Mouse (Mus musculus): Measurements from ENCODE around the gene Fbxo9. TPM values are rescaled to one million over a fixed set of nuclear protein-coding genes. Genes with fewer than 3 reads are reported as not detected.
A peak's percentile ranks its signal among the peaks of the same experiment; 100 is the strongest.
"Not testable (repeated sequence)": the region's sequence is repeated elsewhere in the genome, so short reads cannot be mapped to it uniquely, and the experiment has no call there.

The Fbxo9 gene
- total RNA-seq, 2 experiments from 2014 or later, result 60.8 to 68.0 TPM

DNA sequence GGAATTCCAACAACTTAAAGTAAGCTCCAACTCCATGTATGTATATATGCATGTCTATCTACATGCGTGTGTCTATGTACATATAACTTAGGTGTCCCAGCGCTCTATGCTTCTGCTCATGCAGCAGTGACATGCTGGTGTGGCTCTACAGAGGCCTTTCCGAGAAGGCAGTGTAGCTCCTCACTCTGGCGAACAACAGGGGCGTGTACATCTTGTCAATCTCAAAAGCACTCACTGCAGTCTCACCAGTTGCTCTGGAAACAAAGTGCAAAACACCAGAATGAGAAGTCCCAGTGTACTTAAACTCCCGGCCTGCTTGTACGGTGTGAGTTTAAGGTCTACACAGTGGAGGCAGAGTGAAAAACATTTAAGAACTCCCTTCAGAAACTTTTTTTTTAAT is 27.0 kb downstream of the Fbxo9 start:
- intact Hi-C loops (cut with DNase I; ENCODE audit: low total_unique reads), result no loop called here
- no peak for DNase-seq

DNA sequence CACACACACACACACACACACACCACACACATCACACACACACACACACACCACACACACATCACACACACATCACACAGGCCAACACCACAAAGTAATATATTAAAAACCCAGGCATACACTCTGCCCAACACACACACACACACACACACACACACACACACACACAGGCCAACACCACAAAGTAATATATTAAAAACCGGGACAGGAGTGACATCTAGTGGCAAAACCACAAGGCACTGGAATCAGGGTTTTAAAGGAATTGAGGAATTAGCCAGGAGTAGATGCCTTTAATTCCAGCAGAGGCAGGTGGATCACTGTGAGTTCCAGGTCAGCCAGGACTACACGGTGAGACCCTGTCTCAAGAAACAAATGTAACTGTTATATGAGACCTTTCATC is 30.6 kb downstream of the Fbxo9 start:
- DNase-seq, result no peak
- intact Hi-C loops (cut with DNase I; ENCODE audit: low total_unique reads), result no loop called here

DNA sequence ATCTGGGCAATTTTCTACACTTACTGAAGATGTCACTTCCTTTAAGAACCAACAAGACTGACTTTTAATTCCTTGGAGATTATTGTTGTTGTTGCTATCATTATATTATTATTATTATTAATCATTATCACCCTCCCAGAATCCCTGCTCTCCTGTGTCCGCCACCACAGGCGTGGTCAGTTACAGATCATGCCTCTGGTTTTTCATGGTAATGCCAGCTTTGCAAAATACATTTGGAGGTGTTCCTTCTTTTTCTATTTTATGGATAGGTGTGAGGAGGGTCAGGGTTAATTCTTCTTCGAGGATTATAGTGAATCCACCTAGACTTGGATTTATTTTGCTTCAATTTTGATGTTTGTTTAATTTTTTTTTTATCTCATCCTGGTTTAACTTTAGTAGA is 33.6 kb downstream of the Fbxo9 start:
- intact Hi-C loops (cut with DNase I; ENCODE audit: low total_unique reads), result no loop called here
- no peak for DNase-seq

DNA sequence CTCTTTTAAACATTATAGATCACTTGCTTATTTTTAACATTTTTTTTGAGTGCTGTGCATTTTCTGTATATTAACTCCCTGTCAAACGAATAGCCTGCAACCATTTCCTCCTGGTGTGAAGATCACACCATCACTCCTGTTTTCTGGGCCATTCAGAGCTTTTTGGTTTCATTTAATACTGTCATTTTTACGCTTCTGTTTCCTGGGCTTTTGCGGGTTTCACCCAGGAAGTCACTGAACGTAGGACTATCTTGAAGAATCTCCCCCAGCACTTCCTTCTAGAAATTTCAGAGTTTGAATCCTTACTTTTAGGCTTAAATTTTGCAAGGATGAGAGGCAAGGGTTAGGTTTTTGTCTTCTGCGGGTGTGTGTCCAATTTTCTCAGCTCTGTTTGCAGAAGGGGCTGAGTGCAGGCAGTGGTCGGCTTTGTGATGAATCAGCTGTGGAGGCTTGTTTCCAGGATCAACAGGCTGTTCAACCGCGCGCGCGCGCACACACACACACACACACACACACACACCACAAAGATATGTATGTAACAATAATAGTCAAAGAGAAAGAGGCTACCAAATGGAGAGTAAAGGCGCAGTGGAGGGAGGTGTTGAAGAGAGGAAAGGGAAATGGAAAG is 35.0 kb downstream of the Fbxo9 start:
- intact Hi-C loops (cut with DNase I; ENCODE audit: low total_unique reads), result no loop called here
- DNase-seq, result no peak

DNA sequence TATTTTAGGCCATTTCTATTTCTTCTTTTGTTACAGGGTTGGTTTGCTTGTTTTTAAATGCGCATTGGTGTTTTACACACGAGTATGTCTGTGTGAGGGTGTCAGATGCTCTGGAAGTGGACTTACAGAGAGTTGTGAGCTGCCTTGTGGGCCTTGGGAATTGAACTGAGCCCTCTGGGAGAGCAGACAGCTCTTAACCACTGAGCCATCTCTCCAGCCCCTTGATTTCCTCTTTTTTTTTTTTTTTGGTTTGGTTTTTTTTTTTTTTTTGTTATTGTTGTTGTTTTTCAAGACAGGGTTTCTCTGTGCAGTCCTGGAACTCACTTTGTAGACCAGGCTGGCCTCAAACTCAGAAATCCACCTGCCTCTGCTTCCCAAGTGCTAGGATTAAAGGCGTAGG is 35.6 kb downstream of the Fbxo9 start:
- intact Hi-C loops (cut with DNase I; ENCODE audit: low total_unique reads); DNase-seq: not testable (repeated sequence)

DNA sequence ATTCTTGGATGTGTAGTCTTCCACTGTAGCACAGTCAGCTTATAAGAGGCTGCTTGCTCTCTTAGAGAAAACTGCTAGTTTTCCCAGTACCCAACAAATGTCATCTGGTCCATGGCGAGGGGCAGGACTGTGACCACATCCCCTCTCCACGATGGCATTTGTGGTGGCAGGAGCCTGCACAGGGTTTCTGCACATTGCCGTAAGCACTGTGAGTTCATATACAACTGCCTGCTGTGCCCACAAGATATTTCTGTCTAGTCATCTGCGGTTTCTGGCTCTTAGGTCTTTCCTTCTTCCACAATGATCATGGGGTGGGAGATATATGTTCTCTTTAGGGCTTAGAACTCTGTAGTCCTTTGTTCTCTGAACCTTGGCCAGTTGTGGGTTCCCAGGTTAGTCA is 37.2 kb downstream of the Fbxo9 start:
- no peak for DNase-seq
- intact Hi-C loops (cut with DNase I; ENCODE audit: low total_unique reads), result no loop called here

DNA sequence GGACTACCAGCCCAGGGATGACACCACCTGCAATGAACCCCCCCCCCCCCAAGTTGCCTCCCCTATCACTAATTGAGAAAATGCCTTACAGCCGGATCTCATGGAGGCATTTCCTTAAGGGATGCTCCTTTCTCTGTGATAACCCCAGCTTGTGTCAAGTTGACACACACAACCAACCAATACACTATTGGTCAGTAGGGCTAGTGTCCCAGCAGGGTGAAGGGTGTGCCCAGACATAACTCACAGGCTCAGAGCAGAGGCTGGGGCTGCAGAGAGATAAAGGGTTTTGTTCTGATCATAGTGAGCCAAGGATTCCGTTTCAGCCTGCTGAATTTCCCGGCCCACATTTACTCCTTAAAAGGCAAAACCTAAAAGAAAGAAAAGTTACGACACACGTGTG is 38.4 kb downstream of the Fbxo9 start:
- intact Hi-C loops (cut with DNase I; ENCODE audit: low total_unique reads), result no loop called here
- no peak for DNase-seq

DNA sequence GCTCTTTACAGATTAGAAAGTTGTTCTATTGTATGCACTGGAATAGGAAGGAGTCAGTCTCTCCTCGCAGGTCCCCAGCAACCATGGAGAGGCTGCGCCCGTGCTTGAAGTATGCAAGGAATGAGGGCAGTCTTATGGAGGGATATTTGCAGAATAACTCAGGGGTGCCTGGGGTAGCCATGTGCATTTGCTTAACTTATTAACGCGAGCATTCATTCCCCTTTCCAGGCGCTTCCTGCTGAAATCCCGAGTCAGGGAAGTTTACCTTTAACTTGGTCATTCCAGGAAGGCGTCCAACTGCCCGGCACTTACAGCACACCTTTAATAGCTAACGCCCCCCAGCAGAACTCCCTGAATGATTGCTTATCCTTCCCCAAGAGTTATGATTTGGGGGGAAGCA is 44.7 kb downstream of the Fbxo9 start:
- intact Hi-C loops (cut with DNase I; ENCODE audit: low total_unique reads), result no loop called here
- DNase-seq, result no peak

DNA sequence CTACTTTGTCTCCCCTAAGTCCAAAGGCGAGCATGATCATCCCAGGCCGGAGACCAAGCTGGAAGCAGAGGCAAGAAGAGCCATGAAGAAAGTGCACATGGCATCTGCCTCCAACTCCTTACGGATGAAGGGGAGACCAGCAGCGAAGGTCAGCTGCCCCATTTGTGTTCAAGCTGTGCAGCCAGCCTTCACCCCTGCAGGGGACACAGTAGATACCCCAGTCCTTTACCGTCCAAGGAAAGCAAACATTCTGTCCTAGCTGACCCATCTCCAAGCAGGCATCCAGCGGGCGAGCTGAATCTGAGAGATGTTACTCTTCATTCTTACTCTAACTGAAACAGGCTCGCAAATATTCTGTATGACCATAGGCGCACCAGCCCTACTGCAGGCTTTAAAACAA is 46.5 kb downstream of the Fbxo9 start:
- DNase-seq, result no peak
- intact Hi-C loops (cut with DNase I; ENCODE audit: low total_unique reads), result no loop called here

DNA sequence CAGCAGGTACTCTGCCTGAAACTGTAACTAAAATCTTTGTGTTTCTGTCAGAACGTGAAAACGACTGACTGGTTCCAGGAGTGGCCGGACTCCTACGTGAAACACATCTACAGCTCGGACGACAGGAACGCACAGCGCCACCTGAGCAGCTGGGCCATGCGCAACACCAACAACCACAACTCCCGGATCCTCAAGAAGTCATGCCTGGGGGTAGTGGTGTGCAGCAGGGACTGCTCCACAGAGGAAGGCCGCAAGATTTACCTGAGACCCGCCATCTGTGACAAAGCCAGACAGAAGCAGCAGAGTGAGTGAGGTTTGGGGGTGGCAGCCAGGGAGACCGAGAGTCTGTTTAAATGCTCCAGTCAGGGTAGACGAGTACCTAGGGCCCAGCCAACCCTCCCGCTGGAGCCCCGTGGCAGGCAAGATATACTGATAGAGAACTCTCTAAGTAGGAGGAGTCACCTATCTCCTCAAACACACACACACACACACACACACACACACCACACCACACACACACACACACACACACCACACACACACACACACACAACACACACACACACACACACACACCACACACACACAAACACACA is 49.2 kb downstream of the Fbxo9 start:
- DNase-seq, result no peak
- intact Hi-C loops (cut with DNase I; ENCODE audit: low total_unique reads), result no loop called here

DNA sequence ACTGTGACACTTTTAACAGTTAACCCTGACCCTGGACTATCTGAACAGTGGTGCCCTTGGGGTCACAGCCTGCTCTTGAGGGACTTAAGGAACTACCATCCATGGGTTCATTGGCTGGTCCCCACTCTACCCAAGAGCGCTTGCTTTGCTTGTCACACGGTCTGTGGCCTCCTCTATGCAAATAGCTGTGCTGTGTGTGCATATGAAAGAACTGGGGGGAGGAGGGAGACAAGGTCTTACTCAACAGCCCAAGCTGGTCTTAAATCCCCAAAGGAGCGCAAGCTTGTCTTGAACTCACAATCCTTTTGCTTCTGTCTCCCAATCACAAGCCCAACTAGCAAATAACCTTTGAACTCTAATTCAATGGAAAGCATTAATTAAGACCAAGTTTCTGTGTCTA is 54.6 kb downstream of the Fbxo9 start:
- DNase-seq, result no peak
- intact Hi-C loops (cut with DNase I; ENCODE audit: low total_unique reads), result no loop called here

DNA sequence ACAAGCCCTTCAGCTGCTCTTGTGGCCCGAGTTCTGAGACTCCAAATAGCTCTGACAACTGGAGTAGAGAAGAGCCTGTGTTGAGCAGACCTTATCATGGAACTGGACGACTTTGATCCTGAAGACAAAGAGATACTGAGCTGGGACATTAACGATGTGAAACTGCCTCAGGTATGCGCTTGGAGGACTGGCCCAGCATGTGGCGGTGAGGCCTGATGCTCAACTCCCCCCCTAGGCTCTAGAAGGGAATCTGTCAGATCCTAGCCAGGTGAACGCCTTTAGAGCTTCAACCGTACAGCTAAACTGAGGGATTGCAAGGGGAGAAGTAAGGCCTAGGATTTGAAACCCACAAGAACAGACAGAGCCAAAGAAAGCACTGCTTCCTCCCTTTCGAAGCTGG is 55.0 kb downstream of the Fbxo9 start:
- no peak for DNase-seq
- intact Hi-C loops (cut with DNase I; ENCODE audit: low total_unique reads), result no loop called here

DNA sequence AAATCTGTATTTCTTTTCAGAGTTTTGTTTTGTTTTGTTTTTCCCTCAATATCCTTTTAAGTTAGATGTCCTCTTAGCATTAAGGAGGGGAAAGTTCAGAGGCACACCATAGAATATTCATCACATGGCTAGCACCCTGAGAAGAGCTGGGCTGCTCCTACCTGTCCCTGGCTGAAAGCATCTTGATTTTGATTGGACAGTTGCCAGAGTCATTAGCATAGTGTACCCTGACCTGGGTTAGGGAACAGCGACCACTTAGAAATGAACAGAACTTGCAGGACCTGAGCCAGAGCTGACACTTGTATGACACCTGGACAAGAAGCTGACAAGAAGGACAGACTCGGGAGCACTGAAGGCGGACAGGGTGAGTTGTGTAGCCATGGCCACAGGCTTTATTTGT is 57.2 kb downstream of the Fbxo9 start, which contains the start of gene Gcm1:
TSS of gene Gcm1 (plus strand) at position 248 of the 400 bp plus-strand sequence.
- intact Hi-C loops (cut with DNase I; ENCODE audit: low total_unique reads), result no loop called here
- DNase-seq, result no peak

DNA sequence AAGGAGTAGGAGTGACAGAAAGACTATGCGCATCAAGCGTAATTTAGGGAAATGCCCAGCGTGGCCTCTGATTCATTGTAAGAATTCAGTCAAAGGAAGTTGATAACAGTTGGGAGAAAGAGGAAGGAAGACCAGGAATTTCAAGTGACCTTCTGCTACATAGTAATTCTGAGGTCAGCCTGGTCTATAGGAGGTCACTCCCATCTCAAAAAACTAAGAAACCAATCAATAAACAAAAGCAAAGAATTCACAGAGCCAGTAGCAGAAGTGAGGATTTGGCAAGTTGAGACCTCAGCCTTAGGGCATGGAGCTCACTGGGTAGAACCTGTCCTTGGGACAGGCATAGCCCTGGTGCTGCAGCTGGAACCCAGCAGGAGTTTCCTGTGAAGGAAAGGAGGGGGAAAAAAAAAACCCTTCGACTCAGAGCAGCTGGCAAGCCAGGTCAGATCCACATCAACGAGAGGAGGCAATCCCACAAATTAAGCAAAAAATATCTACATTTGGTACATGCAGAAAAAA is 58.4 kb downstream of the Fbxo9 start:
- intact Hi-C loops (cut with DNase I; ENCODE audit: low total_unique reads), result no loop called here
- no peak for DNase-seq

DNA sequence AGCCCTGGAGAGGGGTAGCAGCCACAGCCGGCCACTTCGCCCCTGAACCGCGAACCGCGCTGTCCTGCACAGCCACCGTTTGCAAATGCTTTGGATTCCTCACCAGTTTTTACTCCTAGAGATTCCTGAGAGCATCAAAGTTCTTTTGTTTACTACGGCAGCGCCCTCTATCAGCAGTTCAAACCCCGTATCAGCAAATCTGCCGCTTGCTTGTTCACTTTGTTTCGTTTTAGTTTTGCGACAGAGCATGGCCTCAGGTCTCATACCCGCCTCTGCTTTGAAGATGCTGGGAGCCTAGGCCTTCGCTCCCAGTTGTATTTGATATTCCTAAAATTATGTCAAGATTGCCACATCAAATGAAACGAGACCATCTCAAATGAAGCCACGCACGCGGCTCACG is 62.1 kb downstream of the Fbxo9 start:
- intact Hi-C loops (cut with DNase I; ENCODE audit: low total_unique reads), result no loop called here
- no peak for DNase-seq

DNA sequence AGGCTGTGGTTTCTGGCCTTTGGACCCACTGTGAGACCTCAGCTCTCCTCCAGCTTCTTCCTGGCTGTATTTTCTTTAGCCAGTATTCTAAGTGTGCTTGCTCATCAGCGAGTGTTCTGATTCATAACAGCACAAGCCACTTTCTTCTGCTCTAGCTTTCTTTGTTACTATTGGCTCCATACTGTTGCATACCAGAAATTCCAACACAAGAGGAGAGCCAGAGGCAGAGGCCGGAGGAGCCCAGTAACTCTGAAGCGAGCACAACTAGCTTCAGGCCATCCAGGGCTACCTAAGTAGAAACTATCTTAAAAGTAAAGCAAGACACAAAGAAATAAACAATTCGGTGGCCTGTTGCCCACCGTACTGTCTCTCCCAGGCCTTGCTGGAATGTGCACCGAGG is 63.7 kb downstream of the Fbxo9 start:
- DNase-seq, result no peak
- intact Hi-C loops (cut with DNase I; ENCODE audit: low total_unique reads), result no loop called here

DNA sequence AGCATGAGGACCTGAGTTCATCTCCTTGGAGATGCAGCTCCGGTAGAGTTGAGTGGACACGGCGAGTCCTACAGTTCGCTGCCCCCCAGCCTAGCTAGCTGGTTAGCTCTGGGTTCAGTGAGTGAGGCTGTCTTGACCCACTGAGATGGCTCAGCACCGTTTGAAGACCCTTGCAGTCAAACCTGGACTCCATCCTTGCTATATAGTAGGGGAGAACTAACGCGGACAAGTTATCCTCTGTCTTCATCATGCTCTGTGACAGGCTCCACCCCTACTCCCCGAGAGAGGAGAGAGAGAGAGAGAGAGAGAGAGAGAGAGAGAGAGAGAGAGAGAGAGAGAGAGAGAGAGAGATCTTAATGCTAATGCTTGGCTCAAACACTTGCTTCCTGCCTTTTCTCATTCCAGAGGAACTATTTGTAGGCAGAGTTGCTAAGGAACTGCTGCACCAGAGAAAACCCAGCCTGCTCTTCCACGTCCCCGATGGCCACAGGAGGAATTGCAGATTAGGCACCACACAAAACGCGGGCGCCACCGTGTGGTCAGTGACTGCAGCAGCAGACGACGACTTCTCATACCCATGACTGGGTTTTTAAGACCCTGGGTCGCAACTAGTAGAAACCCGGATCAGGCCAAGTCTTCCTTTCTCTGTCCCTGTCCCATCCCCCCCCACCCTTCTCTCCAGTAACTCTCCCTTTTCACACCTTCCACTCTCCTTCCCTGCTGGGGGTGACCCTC is 69.9 kb downstream of the Fbxo9 start:
- intact Hi-C loops (cut with DNase I; ENCODE audit: low total_unique reads), result no loop called here
- peak; percentile 73 for DNase-seq

DNA sequence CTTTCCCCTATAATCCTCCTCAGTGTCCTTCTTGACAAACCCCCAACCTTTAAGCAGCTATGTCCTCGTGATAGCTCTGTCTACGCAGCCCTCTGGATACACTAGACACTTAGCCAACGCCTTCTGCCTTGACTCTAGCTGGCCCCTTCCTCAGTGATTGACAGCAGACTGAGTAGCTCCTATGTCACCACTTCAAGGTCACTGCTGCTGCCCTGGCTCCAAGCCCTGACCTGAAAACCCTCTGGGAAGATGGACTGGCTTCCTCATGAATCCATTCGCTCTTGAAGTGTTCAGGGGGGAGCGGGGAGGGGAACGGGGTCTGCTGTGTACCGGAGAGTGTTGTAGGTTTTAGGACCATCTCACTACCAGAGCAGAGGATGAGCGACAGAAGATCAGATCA is 73.0 kb downstream of the Fbxo9 start:
- intact Hi-C loops (cut with DNase I; ENCODE audit: low total_unique reads), result no loop called here
- DNase-seq, result no peak

DNA sequence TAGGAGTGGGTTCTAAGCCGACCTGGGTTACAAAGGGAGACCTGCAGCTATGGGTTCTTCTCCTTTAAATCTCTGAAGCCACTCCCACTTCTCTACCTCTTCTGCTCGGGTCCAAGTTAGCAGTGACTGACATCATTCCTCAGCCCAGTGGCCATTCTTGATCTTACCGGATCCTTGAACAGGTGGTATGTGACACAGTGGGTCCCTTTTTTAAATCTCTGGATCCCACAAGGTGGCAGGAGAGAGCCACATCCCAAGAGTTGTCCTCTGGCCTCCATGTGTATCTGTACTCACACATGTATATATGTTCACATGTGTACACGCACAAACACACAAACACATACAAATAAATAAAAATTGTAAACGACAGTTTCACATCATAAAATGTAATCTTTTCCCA is 73.6 kb downstream of the Fbxo9 start:
- intact Hi-C loops (cut with DNase I; ENCODE audit: low total_unique reads), result no loop called here

DNA sequence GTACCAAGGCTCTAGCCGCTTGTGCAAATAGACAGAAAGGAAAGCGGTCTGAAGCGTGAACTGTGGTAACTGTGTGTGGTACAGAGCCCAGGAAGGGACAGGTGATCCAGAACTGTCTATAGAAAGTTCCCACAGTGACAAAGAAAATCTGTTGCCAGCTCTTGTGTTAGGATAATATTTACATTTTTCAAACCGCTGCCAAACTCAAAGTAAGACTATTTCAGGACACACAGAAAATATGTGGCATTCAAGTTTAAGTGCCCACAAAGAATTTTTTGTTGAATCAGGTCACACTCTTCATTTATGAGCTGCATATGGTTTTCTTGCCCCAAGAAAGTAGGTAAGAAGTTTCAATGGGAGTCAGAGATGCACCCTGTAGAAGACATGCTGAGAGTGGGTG is 75.9 kb downstream of the Fbxo9 start:
- DNase-seq, result no peak
- intact Hi-C loops (cut with DNase I; ENCODE audit: low total_unique reads), result no loop called here

More for the DNA sequence above, 73.6 kb downstream of the Fbxo9 start:
- DNase-seq, result no peak

Data from gastrocnemius, postnatal 14 days (tissue).